Mouse (Mus musculus) bone marrow, adult 2 months (tissue): Measurements from ENCODE around the gene Dok5. TPM values are rescaled to one million over a fixed set of nuclear protein-coding genes. Genes with fewer than 3 reads are reported as not detected.

ENCODE experiments used
- H3K27ac ChIP-seq: fragments of 200-500 bp; 2 replicates; pipeline ENCODE4 v1.5.1; 2012; ENCODE audit warnings: low read depth, mild to moderate bottlenecking, control low read depth, inconsistent platforms, low read length; ENCODE audit not compliant: control insufficient read depth, poor library complexity, insufficient read depth
- H3K4me1 ChIP-seq: fragments of 200-500 bp; 2 replicates; pipeline ENCODE4 v1.6.1; 2011; ENCODE audit warnings: low read length; ENCODE audit not compliant: control insufficient read depth, insufficient read depth
- H3K4me3 ChIP-seq: fragments of 200-500 bp; replicated peaks from 2 replicates; pipeline ENCODE3; 2011; ENCODE audit warnings: mild to moderate bottlenecking, low read depth, low read length, control low read depth; ENCODE audit not compliant: control insufficient read depth
- CTCF ChIP-seq: fragments of 200-500 bp; IDR thresholded peaks from 2 replicates; pipeline ENCODE4 v1.5.1; 2011; ENCODE audit warnings: low read length, control low read depth; ENCODE audit not compliant: control insufficient read depth, insufficient read depth
- POLR2A ChIP-seq: fragments of 200-500 bp; IDR thresholded peaks from 2 replicates; pipeline ENCODE4 v1.6.1; 2011; ENCODE audit warnings: low read depth, mild to moderate bottlenecking, control low read depth, low read length, borderline replicate concordance; ENCODE audit not compliant: control insufficient read depth
- WGBS: fragments of 180-500 bp; shearing (Covaris S2); methylation state at CpG from one replicate; pipeline ENCODE4 v1.1.7; 2018; 5-methylcytosine and 5-hydroxymethylcytosine counted together
- polyA plus RNA-seq: library from polyadenylated mRNA; stranded (reverse); fragments of >200 nt; gene quantifications from 2 replicates; pipeline ENCODE4 v1.2.4, GENCODE M21; 2011; ENCODE audit warnings: low replicate concordance; ENCODE audit not compliant: missing spikeins, insufficient read depth, insufficient read length

Gene Dok5
- polyA plus RNA-seq, 1 experiment: not detected

- TF ChIP-seq CTCF (no peak), POLR2A (no peak)
- no peak overlapping the region for H3K27ac ChIP-seq
- no peaks in the 10 kb centered on the region for H3K4me1 ChIP-seq
- no peak overlapping the region for H3K4me3 ChIP-seq
- 51% methylated on average over 8 of the region's 8 CpGs for WGBS
Observed at GRCm38 (mm10) chr2:170791332-170792017, 59.9 kb downstream of the Dok5 start.

GRCm38 (mm10) chr2:170795242-170795641 is 63.6 kb downstream of the Dok5 start:
- TF ChIP-seq CTCF (0 out of 2 replicates have a peak, but pooled peaks have one; percentile 6), POLR2A (no peak)
- Histone ChIP-seq H3K4me3 (no peak overlapping the region), H3K27ac (no peak overlapping the region), H3K4me1 (no peaks in the 10 kb centered on the region)
- 73% methylated on average over 3 of the region's 3 CpGs for WGBS

GRCm38 (mm10) chr2:170802984-170803383 is 71.4 kb downstream of the Dok5 start:
- Histone ChIP-seq H3K4me1 (no peaks in the 10 kb centered on the region), H3K4me3 (no peak overlapping the region), H3K27ac (no peak overlapping the region)
- no peak for TF ChIP-seq POLR2A
- TF ChIP-seq CTCF: no peak
- WGBS: 80% methylated on average over 6 of the region's 6 CpGs

GRCm38 (mm10) chr2:170807555-170808258 is 76.1 kb downstream of the Dok5 start:
- H3K4me3 ChIP-seq: no peak overlapping the region
- H3K4me1 ChIP-seq: no peaks in the 10 kb centered on the region
- TF ChIP-seq POLR2A (no peak), CTCF (no peak)
- H3K27ac ChIP-seq: no peak overlapping the region
- 77% methylated on average over 12 of the region's 12 CpGs for WGBS

GRCm38 (mm10) chr2:170808259-170808789 is 76.7 kb downstream of the Dok5 start:
- 73% methylated on average over 10 of the region's 10 CpGs for WGBS
- Histone ChIP-seq H3K27ac (no peak overlapping the region), H3K4me1 (no peaks in the 10 kb centered on the region), H3K4me3 (no peak overlapping the region)
- TF ChIP-seq POLR2A: no peak
- TF ChIP-seq CTCF: no peak

- TF ChIP-seq POLR2A (no peak), CTCF (no peak)
- 73% methylated on average over 9 of the region's 9 CpGs for WGBS
- H3K27ac ChIP-seq: no peak overlapping the region
- H3K4me3 ChIP-seq: no peak overlapping the region
- H3K4me1 ChIP-seq: no peaks in the 10 kb centered on the region
Observed at GRCm38 (mm10) chr2:170811356-170811755, 79.7 kb downstream of the Dok5 start.

- Histone ChIP-seq H3K4me3 (no peak overlapping the region), H3K4me1 (no peaks in the 10 kb centered on the region), H3K27ac (no peak overlapping the region)
- no peak for TF ChIP-seq POLR2A
- no peak for TF ChIP-seq CTCF
- WGBS: 82% methylated on average over 8 of the region's 8 CpGs
Observed at GRCm38 (mm10) chr2:170816302-170816701, 84.7 kb downstream of the Dok5 start.

GRCm38 (mm10) chr2:170817112-170817703 is 85.6 kb downstream of the Dok5 start:
- no peak for TF ChIP-seq CTCF
- TF ChIP-seq POLR2A: no peak
- Histone ChIP-seq H3K4me1 (no peaks in the 10 kb centered on the region), H3K27ac (no peak overlapping the region), H3K4me3 (no peak overlapping the region)
- WGBS: 67% methylated on average over 4 of the region's 4 CpGs
